27 mouse cellular contexts compared by ENCODE assay signal in genomic region chr11:78641088-78641487, GRCm38 (mm10). TPM values are rescaled to one million over a fixed set of nuclear protein-coding genes. Genes with fewer than 3 reads are reported as not detected.
A peak's percentile ranks its signal among the peaks of the same experiment; 100 is the strongest.
DNase-seq lines count a peak whose midpoint lies in the region; ATAC-seq and TF ChIP-seq lines count a peak whose summit lies in the region.
"Had no signal": no experiment of that assay in that cellular context is flagged by ENCODE, and none has a peak within 500 bp of the region (broad histone marks: within the 10 kb centered on the region; RNA-seq: fewer than 3 reads in every experiment).

No protein-coding gene starts in this region.

- TF ChIP-seq CTCF in forebrain, postnatal 0 days (IDR thresholded peaks at IDR 0.05; ENCODE audit: low read depth): no peak

- H3K27ac ChIP-seq in forebrain, postnatal 0 days (ENCODE audit: low read depth, low read length): no peak overlapping the region
- H3K27ac ChIP-seq in forebrain, embryonic 10.5 days: no peak overlapping the region
- H3K27ac ChIP-seq in hindbrain, embryonic 16.5 days (ENCODE audit: low read depth, low read length): no peak overlapping the region
- H3K27ac ChIP-seq: embryonic facial prominence, embryonic 12.5 days; embryonic facial prominence, embryonic 15.5 days; forebrain, embryonic 12.5 days; heart, adult 2 months; heart, embryonic 10.5 days; heart, embryonic 13.5 days; hindbrain, embryonic 14.5 days had no signal

- H3K36me3 ChIP-seq in forebrain, postnatal 0 days (ENCODE audit: insufficient read depth): no peaks in the 10 kb centered on the region
- H3K36me3 ChIP-seq in forebrain, embryonic 10.5 days (replicated peaks): peaks cover 20% of the 10 kb centered on the region
- no peaks in the 10 kb centered on the region for H3K36me3 ChIP-seq in hindbrain, embryonic 16.5 days (ENCODE audit: control insufficient read depth, insufficient read depth, low read length)
- H3K36me3 ChIP-seq: embryonic facial prominence, embryonic 12.5 days had no signal

- peak; percentile 31 for DNase-seq in forebrain, postnatal 0 days
- DNase-seq in forebrain, embryonic 10.5 days (ENCODE audit: extremely low spot score, low spot score): no peak
- peak; percentile 5 for DNase-seq in layer of hippocampus, adult 9-11 months
- DNase-seq in layer of hippocampus, postnatal 10 days (ENCODE audit: low spot score in 2 of 2): no peak
- DNase-seq in brain, adult 2 months (ENCODE audit: low read depth, low spot score): peak; percentile 77
- peak; percentile 87 for DNase-seq in telencephalon, adult 2 months (ENCODE audit: low read depth, low spot score)
- DNase-seq: adrenal gland, adult 2 months; adrenal gland, postnatal 14 days; B cell, adult 2 months; cerebellum, adult 11 months; cerebellum, adult 2 months; cerebellum, adult 9-11 months; cerebellum, postnatal 25 days; gastrocnemius, postnatal 10 days; gastrocnemius, postnatal 36 days; heart, adult 2 months; heart, postnatal 14 days; heart, postnatal 4 days had no signal

- WGBS in forebrain, postnatal 0 days: 57% methylated on average over 3 of the region's 3 CpGs
- WGBS in forebrain, embryonic 10.5 days: 92% methylated on average over 3 of the region's 3 CpGs
- WGBS in hindbrain, embryonic 16.5 days: 94% methylated on average over 3 of the region's 3 CpGs

- H3K4me3 ChIP-seq in forebrain, postnatal 0 days (ENCODE audit: low read depth, low read length): no peak overlapping the region
- no peak overlapping the region for H3K4me3 ChIP-seq in forebrain, embryonic 10.5 days
- no peak overlapping the region for H3K4me3 ChIP-seq in hindbrain, embryonic 16.5 days (ENCODE audit: low read length)
- H3K4me3 ChIP-seq: embryonic facial prominence, embryonic 12.5 days; embryonic facial prominence, embryonic 15.5 days; forebrain, embryonic 12.5 days; heart, adult 2 months; heart, embryonic 10.5 days; heart, embryonic 13.5 days had no signal

- no peaks in the 10 kb centered on the region for H3K27me3 ChIP-seq in forebrain, postnatal 0 days (ENCODE audit: insufficient read depth, low read length)
- no peaks in the 10 kb centered on the region for H3K27me3 ChIP-seq in forebrain, embryonic 10.5 days (ENCODE audit: poor library complexity, severe bottlenecking)
- H3K27me3 ChIP-seq in hindbrain, embryonic 16.5 days (replicated peaks; ENCODE audit: control insufficient read depth, insufficient read depth, low read length): no peaks in the 10 kb centered on the region
- H3K27me3 ChIP-seq: CH12.LX; embryonic facial prominence, embryonic 12.5 days; embryonic facial prominence, embryonic 15.5 days; forebrain, embryonic 12.5 days; heart, embryonic 13.5 days had no signal

- no peak overlapping the region for H3K9ac ChIP-seq in forebrain, postnatal 0 days
- no peak overlapping the region for H3K9ac ChIP-seq in hindbrain, embryonic 16.5 days (ENCODE audit: low read depth, low read length)
- H3K9ac ChIP-seq: embryonic facial prominence, embryonic 12.5 days; embryonic facial prominence, embryonic 15.5 days; forebrain, embryonic 12.5 days; heart, embryonic 13.5 days; hindbrain, embryonic 14.5 days had no signal

- no peak for ATAC-seq in forebrain, postnatal 0 days
- no peak for ATAC-seq in hindbrain, embryonic 16.5 days
- ATAC-seq: intestine, postnatal 0 days had no signal

- no peaks in the 10 kb centered on the region for H3K4me1 ChIP-seq in forebrain, postnatal 0 days (ENCODE audit: insufficient read depth)
- peaks cover 9% of the 10 kb centered on the region for H3K4me1 ChIP-seq in forebrain, embryonic 10.5 days
- no peaks in the 10 kb centered on the region for H3K4me1 ChIP-seq in hindbrain, embryonic 16.5 days (ENCODE audit: control insufficient read depth, insufficient read depth, low read depth, low read length)

- no peaks in the 10 kb centered on the region for H3K9me3 ChIP-seq in forebrain, postnatal 0 days (ENCODE audit: low read length)
- peaks cover 14% of the 10 kb centered on the region for H3K9me3 ChIP-seq in forebrain, embryonic 10.5 days
- peaks cover 6% of the 10 kb centered on the region for H3K9me3 ChIP-seq in hindbrain, embryonic 16.5 days (ENCODE audit: control insufficient read depth, low read length)

- no peak overlapping the region for H3K4me2 ChIP-seq in forebrain, postnatal 0 days (ENCODE audit: low read depth)
- H3K4me2 ChIP-seq in hindbrain, embryonic 16.5 days (ENCODE audit: low read length): no peak overlapping the region
- H3K4me2 ChIP-seq: embryonic facial prominence, embryonic 12.5 days; embryonic facial prominence, embryonic 15.5 days; forebrain, embryonic 12.5 days; heart, embryonic 13.5 days; hindbrain, embryonic 14.5 days had no signal

RNA-seq across cellular contexts. Expression of gene Nlk, which starts 56.1 kb away (rescaled TPM):
- 43.1 and 43.2 TPM in 2 replicates for total RNA-seq in forebrain, postnatal 0 days (2014; rRNA removed)
- 26.0 and 27.8 TPM in 2 replicates for polyA plus RNA-seq in forebrain, postnatal 0 days (2015; fragmentation: Nextera tagmentation; extraction: Ambion mirVana)
- polyA plus RNA-seq in forebrain, embryonic 10.5 days (2016; fragmentation: Nextera tagmentation; extraction: Ambion mirVana): 14.1 and 20.4 TPM in 2 replicates
- 10 to 100 TPM; 36.9 to 41.9 TPM for total RNA-seq in layer of hippocampus, postnatal 10 days (2021)
- 19.4 and 20.7 TPM in 2 replicates for polyA plus RNA-seq in hindbrain, embryonic 16.5 days (2015; fragmentation: Nextera tagmentation; extraction: Ambion mirVana)

Comparison
In these comparisons a context has a peak if more than half of its experiments do, and no peak if none do; other contexts are left out.
1. DNase-seq: peak in forebrain, postnatal 0 days (single experiment), layer of hippocampus, adult 9-11 months (single experiment), brain, adult 2 months (single experiment) and telencephalon, adult 2 months (single experiment); none in forebrain, embryonic 10.5 days (single experiment) and layer of hippocampus, postnatal 10 days (0 of 2).